Mouse (Mus musculus): ENCODE measurements around the gene Sephs1. TPM values are rescaled to one million over a fixed set of nuclear protein-coding genes. Genes with fewer than 3 reads are reported as not detected.

The Sephs1 gene
- polyA plus RNA-seq, 1 experiment from 2014 or later, result 49.1 TPM

- Histone ChIP-seq H3K4me1 (ENCODE audit: control insufficient read depth in 2 of 2, insufficient read depth in 2 of 2, low read length in 2 of 2) (no peaks in the 10 kb centered on the region), H3K36me3 (ENCODE audit: control insufficient read depth, insufficient read depth, low read length) (no peaks in the 10 kb centered on the region), H3K9me3 (ENCODE audit: control insufficient read depth, low read length) (no peaks in the 10 kb centered on the region), H3K9ac (ENCODE audit: low read length) (no peak overlapping the region), H3K4me3 (ENCODE audit: control insufficient read depth in 1 of 2, insufficient read depth in 1 of 2, low read depth in 1 of 2, low read length in 2 of 2) (no peak overlapping the region), H3K4me2 (ENCODE audit: low read length) (no peak overlapping the region), H3K27me3 (ENCODE audit: control insufficient read depth, insufficient read depth, low read length) (no peaks in the 10 kb centered on the region), H3K27ac (replicated peaks in 1 of 2; ENCODE audit: control insufficient read depth in 1 of 2, insufficient read depth in 1 of 2, low read depth in 2 of 2, low read length in 2 of 2) (no peak overlapping the region)
- no peak for ATAC-seq (ENCODE audit: insufficient number of reproducible peaks, insufficient read depth, low FRiP score, low read depth)
- WGBS, result 80% methylated on average over 12 of the region's 12 CpGs
Observed at GRCm38 (mm10) chr2:4868028-4868725, 13.2 kb upstream of the Sephs1 start.

- Histone ChIP-seq H3K27ac (replicated peaks in 1 of 2; ENCODE audit: control insufficient read depth in 1 of 2, insufficient read depth in 1 of 2, low read depth in 2 of 2, low read length in 2 of 2) (no peak overlapping the region), H3K4me2 (ENCODE audit: low read length) (no peak overlapping the region), H3K9ac (ENCODE audit: low read length) (no peak overlapping the region), H3K36me3 (ENCODE audit: control insufficient read depth, insufficient read depth, low read length) (no peaks in the 10 kb centered on the region), H3K4me3 (ENCODE audit: control insufficient read depth in 1 of 2, insufficient read depth in 1 of 2, low read depth in 1 of 2, low read length in 2 of 2) (no peak overlapping the region), H3K4me1 (ENCODE audit: control insufficient read depth in 2 of 2, insufficient read depth in 2 of 2, low read length in 2 of 2) (no peaks in the 10 kb centered on the region), H3K9me3 (ENCODE audit: control insufficient read depth, low read length) (no peaks in the 10 kb centered on the region), H3K27me3 (ENCODE audit: control insufficient read depth, insufficient read depth, low read length) (no peaks in the 10 kb centered on the region)
- WGBS, result 66% methylated on average over 9 of the region's 9 CpGs
- no peak for ATAC-seq (ENCODE audit: insufficient number of reproducible peaks, insufficient read depth, low FRiP score, low read depth)
Observed at GRCm38 (mm10) chr2:4872740-4873139, 8.6 kb upstream of the Sephs1 start.

- H3K36me3 ChIP-seq (ENCODE audit: control insufficient read depth, insufficient read depth, low read length), result no peaks in the 10 kb centered on the region
- 58% methylated on average over 6 of the region's 6 CpGs for WGBS
- H3K4me3 ChIP-seq (ENCODE audit: control insufficient read depth in 1 of 2, insufficient read depth in 1 of 2, low read depth in 1 of 2, low read length in 2 of 2), result no peak overlapping the region
- ATAC-seq (ENCODE audit: insufficient number of reproducible peaks, insufficient read depth, low FRiP score, low read depth), result no peak
- no peak overlapping the region for H3K27ac ChIP-seq (replicated peaks in 1 of 2; ENCODE audit: control insufficient read depth in 1 of 2, insufficient read depth in 1 of 2, low read depth in 2 of 2, low read length in 2 of 2)
- H3K4me2 ChIP-seq (ENCODE audit: low read length), result no peak overlapping the region
- H3K27me3 ChIP-seq (ENCODE audit: control insufficient read depth, insufficient read depth, low read length), result no peaks in the 10 kb centered on the region
- no peaks in the 10 kb centered on the region for H3K4me1 ChIP-seq (ENCODE audit: control insufficient read depth in 2 of 2, insufficient read depth in 2 of 2, low read length in 2 of 2)
- H3K9ac ChIP-seq (ENCODE audit: low read length), result no peak overlapping the region
- H3K9me3 ChIP-seq (ENCODE audit: control insufficient read depth, low read length), result no peaks in the 10 kb centered on the region
Observed at GRCm38 (mm10) chr2:4873331-4873730, 8.0 kb upstream of the Sephs1 start.

GRCm38 (mm10) chr2:4875090-4875489, 6.3 kb upstream of the Sephs1 start:
- Histone ChIP-seq H3K4me3 (ENCODE audit: control insufficient read depth in 1 of 2, insufficient read depth in 1 of 2, low read depth in 1 of 2, low read length in 2 of 2) (no peak overlapping the region), H3K9ac (ENCODE audit: low read length) (no peak overlapping the region)
- no peak for ATAC-seq (ENCODE audit: insufficient number of reproducible peaks, insufficient read depth, low FRiP score, low read depth)

GRCm38 (mm10) chr2:4876131-4876530, 5.2 kb upstream of the Sephs1 start:
- Histone ChIP-seq H3K4me2 (ENCODE audit: low read length) (no peak overlapping the region), H3K27ac (replicated peaks in 1 of 2; ENCODE audit: control insufficient read depth in 1 of 2, insufficient read depth in 1 of 2, low read depth in 2 of 2, low read length in 2 of 2) (no peak overlapping the region), H3K36me3 (ENCODE audit: control insufficient read depth, insufficient read depth, low read length) (no peaks in the 10 kb centered on the region), H3K27me3 (ENCODE audit: control insufficient read depth, insufficient read depth, low read length) (no peaks in the 10 kb centered on the region), H3K4me1 (ENCODE audit: control insufficient read depth in 2 of 2, insufficient read depth in 2 of 2, low read length in 2 of 2) (peaks cover 3 to 4% of the 10 kb centered on the region in 2 experiments; a peak in 2 of 4 replicates), H3K9me3 (ENCODE audit: control insufficient read depth, low read length) (no peaks in the 10 kb centered on the region), H3K4me3 (ENCODE audit: control insufficient read depth in 1 of 2, insufficient read depth in 1 of 2, low read depth in 1 of 2, low read length in 2 of 2) (no peak overlapping the region), H3K9ac (ENCODE audit: low read length) (no peak overlapping the region)
- 71% methylated on average over 3 of the region's 3 CpGs for WGBS
- no peak for ATAC-seq (ENCODE audit: insufficient number of reproducible peaks, insufficient read depth, low FRiP score, low read depth)

More at GRCm38 (mm10) chr2:4875090-4875489, 6.3 kb upstream of the Sephs1 start:
- 32% methylated on average over 1 of the region's 1 CpGs for WGBS
- H3K4me2 ChIP-seq (ENCODE audit: low read length), result no peak overlapping the region
- no peak overlapping the region for H3K27ac ChIP-seq (replicated peaks in 1 of 2; ENCODE audit: control insufficient read depth in 1 of 2, insufficient read depth in 1 of 2, low read depth in 2 of 2, low read length in 2 of 2)
- no peaks in the 10 kb centered on the region for H3K9me3 ChIP-seq (ENCODE audit: control insufficient read depth, low read length)
- no peaks in the 10 kb centered on the region for H3K36me3 ChIP-seq (ENCODE audit: control insufficient read depth, insufficient read depth, low read length)
- no peaks in the 10 kb centered on the region for H3K4me1 ChIP-seq (ENCODE audit: control insufficient read depth in 2 of 2, insufficient read depth in 2 of 2, low read length in 2 of 2)
- no peaks in the 10 kb centered on the region for H3K27me3 ChIP-seq (ENCODE audit: control insufficient read depth, insufficient read depth, low read length)

- WGBS, result 2% methylated on average over 20 of the region's 20 CpGs
- peaks cover 15% of the 10 kb centered on the region for H3K36me3 ChIP-seq (ENCODE audit: control insufficient read depth, insufficient read depth, low read length)
- peak overlapping the region; percentile 95 for H3K9ac ChIP-seq (ENCODE audit: low read length)
Observed at GRCm38 (mm10) chr2:4880737-4881349, 521 bp upstream of the Sephs1 start.

GRCm38 (mm10) chr2:4882249-4882791, 956 bp downstream of the Sephs1 start:
- Histone ChIP-seq H3K27ac (replicated peaks in 1 of 2; ENCODE audit: control insufficient read depth in 1 of 2, insufficient read depth in 1 of 2, low read depth in 2 of 2, low read length in 2 of 2) (peak overlapping the region; percentile 87 to 97), H3K4me1 (ENCODE audit: control insufficient read depth in 2 of 2, insufficient read depth in 2 of 2, low read length in 2 of 2) (peaks cover 5 to 15% of the 10 kb centered on the region in 2 experiments), H3K4me2 (ENCODE audit: low read length) (peak overlapping the region; percentile 88), H3K4me3 (ENCODE audit: control insufficient read depth in 1 of 2, insufficient read depth in 1 of 2, low read depth in 1 of 2, low read length in 2 of 2) (peak overlapping the region; percentile 99 to 100), H3K9me3 (ENCODE audit: control insufficient read depth, low read length) (no peaks in the 10 kb centered on the region), H3K27me3 (ENCODE audit: control insufficient read depth, insufficient read depth, low read length) (no peaks in the 10 kb centered on the region), H3K36me3 (ENCODE audit: control insufficient read depth, insufficient read depth, low read length) (peaks cover 30% of the 10 kb centered on the region), H3K9ac (ENCODE audit: low read length) (peak overlapping the region; percentile 95)
- ATAC-seq (ENCODE audit: insufficient number of reproducible peaks, insufficient read depth, low FRiP score, low read depth), result peak; percentile 33
- under 1% methylated on average over 44 of the region's 63 CpGs for WGBS

More at GRCm38 (mm10) chr2:4880737-4881349, 521 bp upstream of the Sephs1 start:
- Histone ChIP-seq H3K4me2 (ENCODE audit: low read length) (peak overlapping the region; percentile 88), H3K27me3 (ENCODE audit: control insufficient read depth, insufficient read depth, low read length) (no peaks in the 10 kb centered on the region), H3K4me3 (ENCODE audit: control insufficient read depth in 1 of 2, insufficient read depth in 1 of 2, low read depth in 1 of 2, low read length in 2 of 2) (peak overlapping the region; percentile 99 to 100), H3K4me1 (ENCODE audit: control insufficient read depth in 2 of 2, insufficient read depth in 2 of 2, low read length in 2 of 2) (peaks cover 5 to 15% of the 10 kb centered on the region in 2 experiments), H3K9me3 (ENCODE audit: control insufficient read depth, low read length) (no peaks in the 10 kb centered on the region), H3K27ac (replicated peaks in 1 of 2; ENCODE audit: control insufficient read depth in 1 of 2, insufficient read depth in 1 of 2, low read depth in 2 of 2, low read length in 2 of 2) (peak overlapping the region; percentile 91 to 97)
- ATAC-seq (ENCODE audit: insufficient number of reproducible peaks, insufficient read depth, low FRiP score, low read depth), result no peak
